Mouse (Mus musculus): Measurements from ENCODE around the gene March10. TPM values are rescaled to one million over a fixed set of nuclear protein-coding genes. Genes with fewer than 3 reads are reported as not detected.

The March10 gene
- total and polyA plus RNA-seq, 3 experiments, result 0.08 TPM; not detected in 2

GRCm38 (mm10) chr11:105390290-105390689, 66.2 kb downstream of the March10 start:
- intact Hi-C loops (cut with DNase I), result no loop called here
- 83% methylated on average over 7 of the region's 7 CpGs for WGBS
- no peak for DNase-seq
- H3K27ac ChIP-seq, result no peak overlapping the region
- H3K4me3 ChIP-seq, result no peak overlapping the region
- TF ChIP-seq CTCF (IDR thresholded peaks at IDR 0.05) (no peak), POLR2A (IDR thresholded peaks at IDR 0.05; ENCODE audit: insufficient read depth, low read depth, low read length) (no peak), EP300 (IDR thresholded peaks at IDR 0.05; ENCODE audit: insufficient read depth, low read depth, low read length) (no peak)
- no peaks in the 10 kb centered on the region for H3K4me1 ChIP-seq (ENCODE audit: control insufficient read depth, insufficient read depth, low read length)
- no peaks in the 10 kb centered on the region for H3K79me2 ChIP-seq (replicated peaks; ENCODE audit: control insufficient read depth, insufficient read depth, low read length)
- H3K27me3 ChIP-seq (ENCODE audit: control insufficient read depth, insufficient read depth, low read length), result no peaks in the 10 kb centered on the region
- no peaks in the 10 kb centered on the region for H3K36me3 ChIP-seq (ENCODE audit: control insufficient read depth, insufficient read depth, low read length)
- no peak overlapping the region for H3K9ac ChIP-seq (ENCODE audit: low read depth, low read length)

- WGBS, result 63% methylated on average over 2 of the region's 2 CpGs
- Histone ChIP-seq H3K9ac (ENCODE audit: low read depth, low read length) (no peak overlapping the region), H3K27ac (no peak overlapping the region), H3K4me1 (ENCODE audit: control insufficient read depth, insufficient read depth, low read length) (no peaks in the 10 kb centered on the region), H3K36me3 (ENCODE audit: control insufficient read depth, insufficient read depth, low read length) (no peaks in the 10 kb centered on the region), H3K79me2 (replicated peaks; ENCODE audit: control insufficient read depth, insufficient read depth, low read length) (no peaks in the 10 kb centered on the region), H3K4me3 (no peak overlapping the region), H3K27me3 (ENCODE audit: control insufficient read depth, insufficient read depth, low read length) (no peaks in the 10 kb centered on the region)
- intact Hi-C loops (cut with DNase I), result no loop called here
- TF ChIP-seq POLR2A (IDR thresholded peaks at IDR 0.05; ENCODE audit: insufficient read depth, low read depth, low read length), result no peak
- no peak for TF ChIP-seq EP300 (IDR thresholded peaks at IDR 0.05; ENCODE audit: insufficient read depth, low read depth, low read length)
- TF ChIP-seq CTCF (IDR thresholded peaks at IDR 0.05), result no peak
- DNase-seq, result no peak
Observed at GRCm38 (mm10) chr11:105388636-105389035, 67.9 kb downstream of the March10 start.

GRCm38 (mm10) chr11:105385266-105385665, 71.3 kb downstream of the March10 start:
- no peak for DNase-seq
- TF ChIP-seq CTCF (IDR thresholded peaks at IDR 0.05) (no peak), EP300 (IDR thresholded peaks at IDR 0.05; ENCODE audit: insufficient read depth, low read depth, low read length) (no peak), POLR2A (IDR thresholded peaks at IDR 0.05; ENCODE audit: insufficient read depth, low read depth, low read length) (no peak)
- no peaks in the 10 kb centered on the region for H3K4me1 ChIP-seq (ENCODE audit: control insufficient read depth, insufficient read depth, low read length)
- no peak overlapping the region for H3K9ac ChIP-seq (ENCODE audit: low read depth, low read length)
- H3K79me2 ChIP-seq (replicated peaks; ENCODE audit: control insufficient read depth, insufficient read depth, low read length), result no peaks in the 10 kb centered on the region
- H3K27me3 ChIP-seq (ENCODE audit: control insufficient read depth, insufficient read depth, low read length), result no peaks in the 10 kb centered on the region
- no peaks in the 10 kb centered on the region for H3K36me3 ChIP-seq (ENCODE audit: control insufficient read depth, insufficient read depth, low read length)
- intact Hi-C loops (cut with DNase I), result no loop called here
- no peak overlapping the region for H3K27ac ChIP-seq
- 92% methylated on average over 9 of the region's 9 CpGs for WGBS
- H3K4me3 ChIP-seq, result no peak overlapping the region

GRCm38 (mm10) chr11:105375821-105376235, 80.7 kb downstream of the March10 start:
- 97% methylated on average over 1 of the region's 1 CpGs for WGBS
- Histone ChIP-seq H3K9ac (ENCODE audit: low read depth, low read length) (no peak overlapping the region), H3K27ac (no peak overlapping the region), H3K79me2 (replicated peaks; ENCODE audit: control insufficient read depth, insufficient read depth, low read length) (no peaks in the 10 kb centered on the region), H3K36me3 (ENCODE audit: control insufficient read depth, insufficient read depth, low read length) (no peaks in the 10 kb centered on the region), H3K4me1 (ENCODE audit: control insufficient read depth, insufficient read depth, low read length) (peaks cover 7% of the 10 kb centered on the region), H3K27me3 (ENCODE audit: control insufficient read depth, insufficient read depth, low read length) (no peaks in the 10 kb centered on the region), H3K4me3 (no peak overlapping the region)
- DNase-seq, result no peak
- intact Hi-C loops (cut with DNase I), result no loop called here
- no peak for TF ChIP-seq EP300 (IDR thresholded peaks at IDR 0.05; ENCODE audit: insufficient read depth, low read depth, low read length)
- no peak for TF ChIP-seq POLR2A (IDR thresholded peaks at IDR 0.05; ENCODE audit: insufficient read depth, low read depth, low read length)
- TF ChIP-seq CTCF (IDR thresholded peaks at IDR 0.05), result no peak

- no peak overlapping the region for H3K27ac ChIP-seq
- peaks cover 7% of the 10 kb centered on the region for H3K4me1 ChIP-seq (ENCODE audit: control insufficient read depth, insufficient read depth, low read length)
- H3K9ac ChIP-seq (ENCODE audit: low read depth, low read length), result no peak overlapping the region
- H3K4me3 ChIP-seq, result no peak overlapping the region
- TF ChIP-seq EP300 (IDR thresholded peaks at IDR 0.05; ENCODE audit: insufficient read depth, low read depth, low read length) (no peak), POLR2A (IDR thresholded peaks at IDR 0.05; ENCODE audit: insufficient read depth, low read depth, low read length) (no peak), CTCF (IDR thresholded peaks at IDR 0.05) (no peak)
- DNase-seq, result no peak
- 54% methylated on average over 10 of the region's 10 CpGs for WGBS
- H3K79me2 ChIP-seq (replicated peaks; ENCODE audit: control insufficient read depth, insufficient read depth, low read length), result no peaks in the 10 kb centered on the region
- no peaks in the 10 kb centered on the region for H3K36me3 ChIP-seq (ENCODE audit: control insufficient read depth, insufficient read depth, low read length)
- intact Hi-C loops (cut with DNase I), result loop anchor here (5.0 kb wide), 1 partner anchor 48 kb away; no protein-coding TSS in a partner anchor
- no peaks in the 10 kb centered on the region for H3K27me3 ChIP-seq (ENCODE audit: control insufficient read depth, insufficient read depth, low read length)
Observed at GRCm38 (mm10) chr11:105374526-105375175, 81.9 kb downstream of the March10 start.

GRCm38 (mm10) chr11:105373881-105374280, 82.7 kb downstream of the March10 start:
- H3K4me1 ChIP-seq (ENCODE audit: control insufficient read depth, insufficient read depth, low read length), result peaks cover 7% of the 10 kb centered on the region
- no peaks in the 10 kb centered on the region for H3K36me3 ChIP-seq (ENCODE audit: control insufficient read depth, insufficient read depth, low read length)
- DNase-seq, result no peak
- no peak overlapping the region for H3K9ac ChIP-seq (ENCODE audit: low read depth, low read length)
- H3K27me3 ChIP-seq (ENCODE audit: control insufficient read depth, insufficient read depth, low read length), result no peaks in the 10 kb centered on the region
- no peak overlapping the region for H3K4me3 ChIP-seq
- no peak overlapping the region for H3K27ac ChIP-seq
- no peaks in the 10 kb centered on the region for H3K79me2 ChIP-seq (replicated peaks; ENCODE audit: control insufficient read depth, insufficient read depth, low read length)
- intact Hi-C loops (cut with DNase I), result loop anchor here (5.0 kb wide), 1 partner anchor 48 kb away; no protein-coding TSS in a partner anchor
- TF ChIP-seq POLR2A (IDR thresholded peaks at IDR 0.05; ENCODE audit: insufficient read depth, low read depth, low read length), result no peak
- no peak for TF ChIP-seq EP300 (IDR thresholded peaks at IDR 0.05; ENCODE audit: insufficient read depth, low read depth, low read length)
- TF ChIP-seq CTCF (IDR thresholded peaks at IDR 0.05), result no peak
- 41% methylated on average over 8 of the region's 8 CpGs for WGBS
